Mouse (Mus musculus) stomach, postnatal 0 days (tissue): ENCODE data around the gene Fap. TPM values are rescaled to one million over a fixed set of nuclear protein-coding genes. Genes with fewer than 3 reads are reported as not detected.

Source experiments
- ATAC-seq: fragments of 200-750 bp; cut with Nextera tagmentation; 2 replicates; pipeline ENCODE4 v1.8.0; 2017; ENCODE audit not compliant: low FRiP score, low TSS enrichment
- DNase-seq: peaks from one replicate; pipeline ENCODE4 v3.0.0-alpha.2; 2016; ENCODE audit warnings: low spot score
- H3K27ac ChIP-seq: fragments of 300-500 bp; sonication (generic); replicated peaks from 2 replicates; pipeline ENCODE4 v1.5.1; 2014; ENCODE audit warnings: mild to moderate bottlenecking, control low read depth
- H3K27me3 ChIP-seq: fragments of 300-500 bp; sonication (generic); 2 replicates; pipeline ENCODE4 v1.6.1; 2014; ENCODE audit warnings: low read length; ENCODE audit not compliant: control insufficient read depth, insufficient read depth
- H3K36me3 ChIP-seq: fragments of 300-500 bp; sonication (generic); 2 replicates; pipeline ENCODE4 v1.6.1; 2014; ENCODE audit warnings: low read length, mixed read lengths; ENCODE audit not compliant: control insufficient read depth, insufficient read depth
- H3K4me1 ChIP-seq: fragments of 300-500 bp; sonication (generic); replicated peaks from 2 replicates; pipeline ENCODE4 v1.6.1; 2014; ENCODE audit warnings: antibody characterized with exemption; ENCODE audit not compliant: control insufficient read depth, insufficient read depth
- H3K4me2 ChIP-seq: fragments of 300-500 bp; sonication (generic); replicated peaks from 2 replicates; pipeline ENCODE4 v1.6.1; 2014; ENCODE audit warnings: low read depth, mild to moderate bottlenecking, control low read depth, moderate library complexity
- H3K4me3 ChIP-seq: fragments of 300-500 bp; sonication (generic); 2 replicates; pipeline ENCODE4 v1.5.1; 2014; ENCODE audit warnings: low read depth, low read length, control low read depth
- H3K9ac ChIP-seq: fragments of 300-500 bp; sonication (generic); 2 replicates; pipeline ENCODE4 v1.6.1; 2014; ENCODE audit warnings: mild to moderate bottlenecking, low read length, control low read depth, mixed read lengths
- H3K9me3 ChIP-seq: fragments of 300-500 bp; sonication (generic); 2 replicates; pipeline ENCODE4 v1.6.1; 2016; ENCODE audit warnings: low read length; ENCODE audit not compliant: control insufficient read depth
- CTCF ChIP-seq: IDR thresholded peaks from 2 replicates; pipeline ENCODE4 v1.5.1; 2016; ENCODE audit warnings: antibody characterized with exemption, low read depth, mild to moderate bottlenecking, moderate library complexity
- EP300 ChIP-seq: optimal IDR thresholded peaks from 2 replicates; pipeline ENCODE3; 2016; ENCODE audit warnings: antibody characterized with exemption
- WGBS: fragments of 180-500 bp; shearing (Covaris S2); extraction: QIAGEN DNeasy Blood & Tissue Kit; methylation state at CpG from one replicate; pipeline ENCODE4 v1.1.7; 2014; 5-methylcytosine and 5-hydroxymethylcytosine counted together
- polyA plus RNA-seq: library from polyadenylated mRNA; unstranded; fragments of >200 nt; fragmentation: Nextera tagmentation; extraction: Ambion mirVana; gene quantifications from 2 replicates; pipeline ENCODE4 v1.2.1, GENCODE M21; 2015

The Fap gene
- polyA plus RNA-seq, 1 experiment from 2014 or later, result 2.3 TPM

GRCm38 (mm10) chr2:62603530-62603929 is 29.7 kb upstream of the Fap start:
- Histone ChIP-seq H3K27ac (no peak overlapping the region), H3K4me2 (no peak overlapping the region), H3K27me3 (no peaks in the 10 kb centered on the region), H3K4me3 (no peak overlapping the region), H3K9ac (no peak overlapping the region), H3K9me3 (no peaks in the 10 kb centered on the region), H3K4me1 (no peaks in the 10 kb centered on the region), H3K36me3 (no peaks in the 10 kb centered on the region)
- TF ChIP-seq CTCF, result no peak
- TF ChIP-seq EP300, result no peak
- 74% methylated on average over 5 of the region's 5 CpGs for WGBS
- DNase-seq, result no peak
- ATAC-seq, result no peak

GRCm38 (mm10) chr2:62596586-62596985 is 22.7 kb upstream of the Fap start:
- WGBS, result 71% methylated on average over 5 of the region's 5 CpGs

GRCm38 (mm10) chr2:62594491-62594890 is 20.6 kb upstream of the Fap start:
- Histone ChIP-seq H3K9ac (no peak overlapping the region), H3K27me3 (no peaks in the 10 kb centered on the region), H3K4me1 (no peaks in the 10 kb centered on the region), H3K4me2 (no peak overlapping the region), H3K4me3 (no peak overlapping the region), H3K36me3 (no peaks in the 10 kb centered on the region), H3K9me3 (no peaks in the 10 kb centered on the region), H3K27ac (no peak overlapping the region)
- TF ChIP-seq EP300, result no peak
- TF ChIP-seq CTCF, result no peak
- no peak for DNase-seq
- ATAC-seq, result no peak
- WGBS, result 69% methylated on average over 2 of the region's 2 CpGs

More at GRCm38 (mm10) chr2:62596586-62596985, 22.7 kb upstream of the Fap start:
- no peak for DNase-seq
- no peaks in the 10 kb centered on the region for H3K9me3 ChIP-seq
- H3K27me3 ChIP-seq, result no peaks in the 10 kb centered on the region
- TF ChIP-seq EP300 (no peak), CTCF (no peak)
- H3K9ac ChIP-seq, result no peak overlapping the region
- no peak overlapping the region for H3K4me3 ChIP-seq
- ATAC-seq, result no peak
- no peaks in the 10 kb centered on the region for H3K36me3 ChIP-seq
- no peaks in the 10 kb centered on the region for H3K4me1 ChIP-seq
- no peak overlapping the region for H3K27ac ChIP-seq
- no peak overlapping the region for H3K4me2 ChIP-seq

- no peak for TF ChIP-seq EP300
- TF ChIP-seq CTCF, result no peak
- no peak for DNase-seq
- no peak overlapping the region for H3K9ac ChIP-seq
- H3K36me3 ChIP-seq, result no peaks in the 10 kb centered on the region
- H3K9me3 ChIP-seq, result no peaks in the 10 kb centered on the region
- no peak overlapping the region for H3K27ac ChIP-seq
- H3K4me2 ChIP-seq, result no peak overlapping the region
- 64% methylated on average over 3 of the region's 3 CpGs for WGBS
- H3K4me1 ChIP-seq, result no peaks in the 10 kb centered on the region
- H3K4me3 ChIP-seq, result no peak overlapping the region
- no peaks in the 10 kb centered on the region for H3K27me3 ChIP-seq
- no peak for ATAC-seq
These were observed 17.7 kb upstream of the Fap start for GRCm38 (mm10) chr2:62591555-62591954.

- H3K36me3 ChIP-seq, result no peaks in the 10 kb centered on the region
- no peaks in the 10 kb centered on the region for H3K9me3 ChIP-seq
- H3K4me2 ChIP-seq, result no peak overlapping the region
- TF ChIP-seq EP300, result no peak
- TF ChIP-seq CTCF, result no peak
- H3K4me1 ChIP-seq, result no peaks in the 10 kb centered on the region
- ATAC-seq (no peak), DNase-seq (no peak)
- 29% methylated on average over 4 of the region's 4 CpGs for WGBS
- H3K27ac ChIP-seq, result no peak overlapping the region
- H3K27me3 ChIP-seq, result no peaks in the 10 kb centered on the region
- no peak overlapping the region for H3K9ac ChIP-seq
- no peak overlapping the region for H3K4me3 ChIP-seq
These were observed 15.5 kb upstream of the Fap start for GRCm38 (mm10) chr2:62589333-62589732.

GRCm38 (mm10) chr2:62585769-62586168 is 11.9 kb upstream of the Fap start:
- TF ChIP-seq EP300 (no peak), CTCF (no peak)
- Histone ChIP-seq H3K9ac (no peak overlapping the region), H3K4me3 (no peak overlapping the region), H3K27me3 (no peaks in the 10 kb centered on the region), H3K36me3 (no peaks in the 10 kb centered on the region), H3K4me2 (no peak overlapping the region), H3K27ac (no peak overlapping the region), H3K9me3 (no peaks in the 10 kb centered on the region), H3K4me1 (no peaks in the 10 kb centered on the region)
- WGBS, result 67% methylated on average over 5 of the region's 5 CpGs
- DNase-seq (no peak), ATAC-seq (no peak)

- H3K27me3 ChIP-seq, result no peaks in the 10 kb centered on the region
- WGBS, result 87% methylated on average over 3 of the region's 3 CpGs
These were observed 1.1 kb upstream of the Fap start for GRCm38 (mm10) chr2:62574962-62575361.

More at GRCm38 (mm10) chr2:62574962-62575361, 1.1 kb upstream of the Fap start:
- H3K27ac ChIP-seq, result no peak overlapping the region
- no peaks in the 10 kb centered on the region for H3K4me1 ChIP-seq
- no peak overlapping the region for H3K9ac ChIP-seq
- no peaks in the 10 kb centered on the region for H3K9me3 ChIP-seq
- no peaks in the 10 kb centered on the region for H3K36me3 ChIP-seq
- H3K4me2 ChIP-seq, result no peak overlapping the region
- no peak for DNase-seq
- ATAC-seq, result no peak
- TF ChIP-seq EP300 (no peak), CTCF (no peak)
- no peak overlapping the region for H3K4me3 ChIP-seq
